Mouse (Mus musculus) megakaryocyte progenitor cell, adult 5-6 weeks (primary cell): ENCODE results near the gene Snx6. TPM values are rescaled to one million over a fixed set of nuclear protein-coding genes. Genes with fewer than 3 reads are reported as not detected.
"Not testable (repeated sequence)": the region's sequence is repeated elsewhere in the genome, so short reads cannot be mapped to it uniquely, and the experiment has no call there.

ENCODE experiments used
- ATAC-seq: replicated peaks from 2 replicates; pipeline ENCODE4 v1.8.0; 2016; ENCODE audit warnings: mild to moderate bottlenecking, moderate TSS enrichment, inconsistent platforms; ENCODE audit not compliant: poor library complexity
- total RNA-seq, 2 experiments: library from RNA; stranded (forward) in 1 of 2; stranded (reverse) in 1 of 2; fragments of 157-497, 149-512 nt in 1 of 2; fragments of 200-1000 nt in 1 of 2; gene quantifications; 2 replicates each; pipeline versions ENCODE4 v1.2.3 to v1.2.4; 2015 to 2017

Gene Snx6
- total RNA-seq, 2 experiments from 2014 or later: 70.5 to 80.0 TPM

GRCm38 (mm10) chr12:54805254-54806002, 9.9 kb upstream of the Snx6 start:
- no peak for ATAC-seq

- no peak for ATAC-seq
Measured at GRCm38 (mm10) chr12:54803531-54803930, 8.0 kb upstream of the Snx6 start.

GRCm38 (mm10) chr12:54796516-54797195, 1.2 kb upstream of the Snx6 start:
- ATAC-seq: no peak

- no peak for ATAC-seq
Measured at GRCm38 (mm10) chr12:54794392-54794791, 1.1 kb downstream of the Snx6 start.

GRCm38 (mm10) chr12:54791465-54791864, 4.0 kb downstream of the Snx6 start:
- ATAC-seq: no peak

- peak; percentile 98 for ATAC-seq
Measured at GRCm38 (mm10) chr12:54789346-54790143, 6.0 kb downstream of the Snx6 start.

GRCm38 (mm10) chr12:54763624-54764023, 31.9 kb downstream of the Snx6 start:
- no peak for ATAC-seq

GRCm38 (mm10) chr12:54760676-54761075, 34.8 kb downstream of the Snx6 start:
- ATAC-seq: no peak

GRCm38 (mm10) chr12:54758846-54759245, 36.7 kb downstream of the Snx6 start:
- ATAC-seq: no peak

- ATAC-seq: no peak
Measured at GRCm38 (mm10) chr12:54748647-54749046, 46.9 kb downstream of the Snx6 start.

- peak; percentile 15 for ATAC-seq
Measured at GRCm38 (mm10) chr12:54738661-54739243, 56.8 kb downstream of the Snx6 start.

GRCm38 (mm10) chr12:54737891-54738660, 57.4 kb downstream of the Snx6 start:
- ATAC-seq: peak; percentile 42

GRCm38 (mm10) chr12:54734307-54735131, 61.0 kb downstream of the Snx6 start:
- peak; percentile 24 for ATAC-seq

GRCm38 (mm10) chr12:54729140-54730059, 66.1 kb downstream of the Snx6 start:
- peak; percentile 60 for ATAC-seq

GRCm38 (mm10) chr12:54718871-54719786, 76.4 kb downstream of the Snx6 start:
- peak; percentile 60 for ATAC-seq

GRCm38 (mm10) chr12:54717516-54717915, 78.0 kb downstream of the Snx6 start:
- not testable (repeated sequence) for ATAC-seq
